Mouse (Mus musculus) thymus, adult 2 months (tissue): ENCODE measurements around the gene Igfbp3.

Source experiments
- CTCF ChIP-seq: fragments of 200-500 bp; IDR thresholded peaks from 2 replicates; pipeline ENCODE4 v1.5.1; 2012; ENCODE audit warnings: mild to moderate bottlenecking, control low read depth, low read length, moderate library complexity, borderline replicate concordance; ENCODE audit not compliant: control insufficient read depth, poor library complexity, insufficient read depth; ENCODE audit errors: extremely low read depth
- POLR2A ChIP-seq: fragments of 200-500 bp; IDR thresholded peaks from 2 replicates; pipeline ENCODE4 v1.6.1; 2012; ENCODE audit warnings: mild to moderate bottlenecking, low read length, control low read depth, moderate library complexity; ENCODE audit not compliant: control insufficient read depth, poor library complexity, insufficient read depth; ENCODE audit errors: extremely low read depth

DNA sequence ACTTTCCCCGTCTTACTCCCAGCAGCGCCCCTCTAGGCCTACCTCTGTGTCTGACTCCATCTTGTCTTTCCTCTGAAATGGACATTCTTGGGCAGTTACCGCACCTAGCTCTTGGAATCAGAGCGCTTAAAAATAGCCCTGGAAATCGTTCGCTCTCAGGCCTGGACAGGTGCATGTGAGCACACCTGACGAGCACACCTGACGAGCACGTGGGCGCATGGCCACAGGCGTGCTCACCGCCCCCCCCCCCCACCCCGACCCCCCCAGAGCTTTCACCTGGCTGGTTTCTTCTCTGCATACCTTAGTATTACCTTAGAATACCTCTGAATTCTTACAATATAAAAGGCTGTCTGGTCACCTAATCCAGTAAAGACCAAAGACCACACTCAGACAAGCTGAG, 25.3 kb downstream of the Igfbp3 start, which contains the start of gene Gm11985:
- no peak for TF ChIP-seq POLR2A
- TF ChIP-seq CTCF, result no peak
